Mouse (Mus musculus): ENCODE measurements around the gene Psma7. TPM values are rescaled to one million over a fixed set of nuclear protein-coding genes. Genes with fewer than 3 reads are reported as not detected.

Gene Psma7
- total and polyA plus RNA-seq, 2 experiments from 2014 or later, result 163 to 457 TPM

DNA sequence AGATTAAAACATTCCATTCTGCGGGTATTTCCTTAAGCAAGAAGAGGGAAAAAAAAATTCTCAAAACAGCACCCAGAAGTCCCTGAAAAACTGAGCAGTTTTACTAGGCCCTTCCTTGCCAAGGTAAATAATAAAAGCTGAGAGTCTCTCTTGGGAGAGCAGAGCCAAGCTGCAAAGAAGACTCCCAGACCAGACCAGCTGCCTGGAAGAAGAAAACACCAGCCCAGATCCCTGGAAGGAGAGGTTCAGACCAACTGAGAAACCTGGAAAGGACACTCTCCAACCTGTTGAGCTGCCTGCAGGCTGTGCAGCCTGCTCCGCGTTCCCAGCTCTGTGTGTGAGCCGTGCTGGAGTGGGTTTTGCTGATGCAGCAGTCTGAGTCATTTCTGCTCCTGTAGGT is 24.6 kb downstream of the Psma7 start:
- WGBS, result 58% methylated on average over 4 of the region's 4 CpGs
- ATAC-seq (ENCODE audit: insufficient read depth, low read depth) (no peak), DNase-seq (ENCODE audit: low spot score) (no peak)

DNA sequence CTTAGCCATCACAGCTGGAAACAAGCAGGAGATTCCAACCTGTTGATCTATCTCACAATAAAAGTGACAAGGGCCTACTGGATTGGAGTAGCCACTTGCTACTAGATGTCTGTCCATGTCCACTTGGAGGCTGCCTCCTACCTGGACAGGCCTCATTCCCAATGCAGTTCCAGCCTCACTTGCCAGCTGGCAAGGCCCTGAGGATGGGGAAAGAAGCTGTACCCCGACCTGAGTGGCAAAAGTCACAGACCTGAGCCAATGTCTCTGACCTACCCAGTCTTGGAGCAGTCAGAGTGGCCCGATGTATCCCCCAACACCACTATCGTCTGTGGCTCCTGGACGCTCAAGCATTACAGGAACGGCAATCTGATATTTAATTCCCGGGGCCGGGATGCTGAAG is 28.5 kb downstream of the Psma7 start:
- H3K27me3 ChIP-seq (ENCODE audit: control insufficient read depth, insufficient read depth, low read length), result no peaks in the 10 kb centered on the region
- no peaks in the 10 kb centered on the region for H3K4me1 ChIP-seq (ENCODE audit: control insufficient read depth, insufficient read depth)
- 79% methylated on average over 7 of the region's 7 CpGs for WGBS
- ATAC-seq (ENCODE audit: insufficient read depth, low read depth) (no peak), DNase-seq (ENCODE audit: low spot score) (no peak)
- no peak overlapping the region for H3K4me3 ChIP-seq (ENCODE audit: low read depth, low read length)
- no peak overlapping the region for H3K9ac ChIP-seq (replicated peaks; ENCODE audit: low read depth, low read length)
- no peak overlapping the region for H3K4me2 ChIP-seq (ENCODE audit: low read depth, low read length)
- H3K27ac ChIP-seq (ENCODE audit: low read depth), result no peak overlapping the region
- H3K36me3 ChIP-seq (replicated peaks; ENCODE audit: control insufficient read depth, insufficient read depth, low read length), result no peaks in the 10 kb centered on the region
- H3K9me3 ChIP-seq (replicated peaks; ENCODE audit: control insufficient read depth, low read length), result no peaks in the 10 kb centered on the region
- TF ChIP-seq CTCF (IDR thresholded peaks at IDR 0.05; ENCODE audit: low read depth) (no peak), EP300 (IDR thresholded peaks at IDR 0.05; ENCODE audit: low read depth) (no peak)

More for the DNA sequence above, 24.6 kb downstream of the Psma7 start:
- TF ChIP-seq CTCF (IDR thresholded peaks at IDR 0.05; ENCODE audit: low read depth) (no peak), EP300 (IDR thresholded peaks at IDR 0.05; ENCODE audit: low read depth) (no peak)
- Histone ChIP-seq H3K4me2 (ENCODE audit: low read depth, low read length) (no peak overlapping the region), H3K27me3 (ENCODE audit: control insufficient read depth, insufficient read depth, low read length) (no peaks in the 10 kb centered on the region), H3K27ac (ENCODE audit: low read depth) (no peak overlapping the region), H3K9me3 (replicated peaks; ENCODE audit: control insufficient read depth, low read length) (no peaks in the 10 kb centered on the region), H3K36me3 (replicated peaks; ENCODE audit: control insufficient read depth, insufficient read depth, low read length) (no peaks in the 10 kb centered on the region), H3K4me3 (ENCODE audit: low read depth, low read length) (no peak overlapping the region), H3K4me1 (ENCODE audit: control insufficient read depth, insufficient read depth) (0 out of 2 replicates have a peak, but pooled peaks cover 4% of the 10 kb centered on the region), H3K9ac (replicated peaks; ENCODE audit: low read depth, low read length) (no peak overlapping the region)

DNA sequence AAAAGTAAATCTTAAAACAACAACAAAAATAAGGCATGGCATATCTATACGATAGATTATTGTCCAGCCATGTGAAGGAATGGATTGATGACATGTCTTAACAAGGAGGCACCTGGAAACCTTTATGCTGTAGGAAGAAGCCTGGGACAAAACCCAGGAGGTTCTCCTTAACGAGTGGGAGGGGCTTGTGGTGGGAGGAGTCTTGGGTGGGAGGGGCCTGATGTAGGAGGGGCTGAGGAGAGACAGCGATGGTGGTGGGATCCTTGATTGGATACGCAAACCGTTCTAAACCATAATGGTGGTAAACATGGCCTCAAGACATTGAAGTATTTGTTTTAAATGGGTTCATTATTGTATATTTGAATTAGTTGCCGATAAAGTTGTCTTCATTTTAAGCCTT is 30.9 kb downstream of the Psma7 start:
- ATAC-seq (ENCODE audit: insufficient read depth, low read depth), result no peak
- no peak overlapping the region for H3K9ac ChIP-seq (replicated peaks; ENCODE audit: low read depth, low read length)
- no peaks in the 10 kb centered on the region for H3K36me3 ChIP-seq (replicated peaks; ENCODE audit: control insufficient read depth, insufficient read depth, low read length)
- DNase-seq (ENCODE audit: low spot score), result no peak
- no peaks in the 10 kb centered on the region for H3K4me1 ChIP-seq (ENCODE audit: control insufficient read depth, insufficient read depth)
- no peak for TF ChIP-seq CTCF (IDR thresholded peaks at IDR 0.05; ENCODE audit: low read depth)
- TF ChIP-seq EP300 (IDR thresholded peaks at IDR 0.05; ENCODE audit: low read depth), result no peak
- H3K4me2 ChIP-seq (ENCODE audit: low read depth, low read length), result no peak overlapping the region
- H3K9me3 ChIP-seq (replicated peaks; ENCODE audit: control insufficient read depth, low read length), result no peaks in the 10 kb centered on the region
- H3K27ac ChIP-seq (ENCODE audit: low read depth), result no peak overlapping the region
- no peaks in the 10 kb centered on the region for H3K27me3 ChIP-seq (ENCODE audit: control insufficient read depth, insufficient read depth, low read length)
- H3K4me3 ChIP-seq (ENCODE audit: low read depth, low read length), result no peak overlapping the region
- 82% methylated on average over 6 of the region's 6 CpGs for WGBS

- DNase-seq (ENCODE audit: low spot score) (no peak), ATAC-seq (ENCODE audit: insufficient read depth, low read depth) (no peak)
- Histone ChIP-seq H3K36me3 (replicated peaks; ENCODE audit: control insufficient read depth, insufficient read depth, low read length) (no peaks in the 10 kb centered on the region), H3K27ac (ENCODE audit: low read depth) (no peak overlapping the region), H3K4me3 (ENCODE audit: low read depth, low read length) (no peak overlapping the region), H3K27me3 (ENCODE audit: control insufficient read depth, insufficient read depth, low read length) (no peaks in the 10 kb centered on the region), H3K4me1 (ENCODE audit: control insufficient read depth, insufficient read depth) (no peaks in the 10 kb centered on the region), H3K9me3 (replicated peaks; ENCODE audit: control insufficient read depth, low read length) (no peaks in the 10 kb centered on the region), H3K9ac (replicated peaks; ENCODE audit: low read depth, low read length) (no peak overlapping the region), H3K4me2 (ENCODE audit: low read depth, low read length) (no peak overlapping the region)
- WGBS, result 90% methylated on average over 7 of the region's 7 CpGs
- TF ChIP-seq CTCF (IDR thresholded peaks at IDR 0.05; ENCODE audit: low read depth) (no peak), EP300 (IDR thresholded peaks at IDR 0.05; ENCODE audit: low read depth) (no peak)
These were observed 31.5 kb downstream of the Psma7 start for GRCm38 (mm10) chr2:180010686-180011085.

DNA sequence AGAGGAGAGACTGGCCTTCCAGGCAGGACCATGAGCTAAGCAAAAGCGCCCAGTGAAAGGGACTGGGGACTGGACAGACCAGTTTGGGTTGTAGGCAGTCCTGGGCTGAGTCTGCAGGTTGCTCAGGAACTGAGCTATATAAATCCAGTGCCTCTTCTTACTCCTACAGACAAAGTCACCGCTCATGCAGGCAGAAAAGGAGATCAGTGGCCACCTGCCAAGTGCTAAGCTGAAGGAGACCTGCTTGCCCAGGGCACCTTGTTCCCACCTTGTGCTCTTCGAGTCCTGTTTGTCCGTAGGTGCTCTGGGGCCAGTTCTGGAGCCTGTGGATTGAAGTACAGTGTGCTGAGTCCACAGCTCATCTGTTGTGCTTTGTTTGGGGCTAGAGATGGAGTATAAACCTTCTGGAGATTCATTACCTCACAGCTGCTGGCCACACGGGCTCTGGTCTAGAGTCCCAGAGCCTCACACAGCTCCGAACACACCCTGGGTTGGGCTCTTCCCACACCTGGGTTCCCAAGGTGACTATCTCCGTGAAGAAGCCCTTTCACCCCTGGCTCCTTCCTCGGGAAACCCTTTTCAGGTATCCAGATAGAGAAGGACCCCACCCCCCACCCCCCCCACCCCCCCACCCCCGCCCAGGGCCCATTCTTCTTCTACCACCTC is 35.7 kb downstream of the Psma7 start:
- Histone ChIP-seq H3K27ac (ENCODE audit: low read depth) (no peak overlapping the region), H3K27me3 (ENCODE audit: control insufficient read depth, insufficient read depth, low read length) (no peaks in the 10 kb centered on the region), H3K36me3 (replicated peaks; ENCODE audit: control insufficient read depth, insufficient read depth, low read length) (no peaks in the 10 kb centered on the region), H3K4me2 (ENCODE audit: low read depth, low read length) (no peak overlapping the region), H3K4me1 (ENCODE audit: control insufficient read depth, insufficient read depth) (no peaks in the 10 kb centered on the region), H3K4me3 (ENCODE audit: low read depth, low read length) (no peak overlapping the region), H3K9ac (replicated peaks; ENCODE audit: low read depth, low read length) (no peak overlapping the region), H3K9me3 (replicated peaks; ENCODE audit: control insufficient read depth, low read length) (no peaks in the 10 kb centered on the region)
- DNase-seq (ENCODE audit: low spot score) (no peak), ATAC-seq (ENCODE audit: insufficient read depth, low read depth) (no peak)
- TF ChIP-seq CTCF (IDR thresholded peaks at IDR 0.05; ENCODE audit: low read depth) (no peak), EP300 (IDR thresholded peaks at IDR 0.05; ENCODE audit: low read depth) (no peak)
- WGBS, result 34% methylated on average over 9 of the region's 9 CpGs

All from heart, postnatal 0 days (tissue).